In the genomic region with DNA sequence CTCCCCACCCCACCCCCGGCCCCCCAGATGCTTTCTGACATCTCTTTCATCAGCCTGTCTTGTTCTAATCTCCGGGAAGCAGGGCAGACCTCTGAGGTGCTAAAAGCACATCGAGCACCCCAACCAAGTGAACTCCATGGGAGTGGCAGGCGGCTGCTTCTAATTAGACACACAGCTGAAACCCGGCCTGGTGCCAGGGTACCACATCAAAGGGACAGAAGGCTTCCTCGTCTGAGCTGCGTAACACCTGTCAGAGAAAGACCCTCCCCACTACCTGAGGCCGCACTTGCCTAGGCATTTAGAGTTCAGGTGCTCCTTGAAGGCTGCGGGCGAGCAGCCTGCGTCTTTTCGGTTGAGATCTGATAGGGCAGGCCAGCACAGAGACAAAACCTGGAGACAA, we compare ENCODE assay signal across 23 mouse cellular contexts. TPM values are rescaled to one million over a fixed set of nuclear protein-coding genes. Genes with fewer than 3 reads are reported as not detected.
DNase-seq lines count a peak whose midpoint lies in the region; ATAC-seq and TF ChIP-seq lines count a peak whose summit lies in the region.
"Had no signal": no experiment of that assay in that cellular context is flagged by ENCODE, and none has a peak within 500 bp of the region (broad histone marks: within the 10 kb centered on the region; RNA-seq: fewer than 3 reads in every experiment).

No protein-coding gene starts in this region.

- peaks cover 61% of the 10 kb centered on the region for H3K4me1 ChIP-seq in heart, embryonic 16.5 days (ENCODE audit: control insufficient read depth, insufficient read depth, low read length)
- H3K4me1 ChIP-seq in stomach, embryonic 16.5 days (ENCODE audit: control insufficient read depth, insufficient read depth, low read length): peaks cover 26% of the 10 kb centered on the region
- no peaks in the 10 kb centered on the region for H3K4me1 ChIP-seq in midbrain, postnatal 0 days (ENCODE audit: insufficient read depth, low read length)

- H3K36me3 ChIP-seq in heart, embryonic 16.5 days (ENCODE audit: control insufficient read depth, insufficient read depth): no peaks in the 10 kb centered on the region
- H3K36me3 ChIP-seq in stomach, embryonic 16.5 days (ENCODE audit: control insufficient read depth, insufficient read depth, low read length): no peaks in the 10 kb centered on the region
- no peaks in the 10 kb centered on the region for H3K36me3 ChIP-seq in midbrain, postnatal 0 days (ENCODE audit: insufficient read depth, low read length)
- H3K36me3 ChIP-seq: embryonic facial prominence, embryonic 15.5 days; limb, embryonic 15.5 days; neural tube, embryonic 15.5 days had no signal

- peak; percentile 10 for DNase-seq in CD4-positive, CD25-positive, alpha-beta regulatory T cell, adult 2 months (ENCODE audit: low read depth, low spot score)
- no peak for DNase-seq in heart, postnatal 10 days
- peak; percentile 33 to 60 for DNase-seq in thymus, postnatal 36 days
- no peak for DNase-seq in adrenal gland, postnatal 25 days
- no peak for DNase-seq in midbrain, postnatal 0 days (ENCODE audit: low spot score)
- DNase-seq: adrenal gland, postnatal 36 days; cerebellum, adult 9-10 months; heart, postnatal 14 days; lung, adult 18-20 months; right cerebral cortex, postnatal 4 days had no signal

- no peak overlapping the region for H3K4me2 ChIP-seq in heart, embryonic 16.5 days (ENCODE audit: low read depth, low read length)
- H3K4me2 ChIP-seq in stomach, embryonic 16.5 days (ENCODE audit: low read depth, low read length): no peak overlapping the region
- H3K4me2 ChIP-seq in midbrain, postnatal 0 days (ENCODE audit: low read depth, low read length, poor library complexity, severe bottlenecking): no peak overlapping the region
- H3K4me2 ChIP-seq: embryonic facial prominence, embryonic 15.5 days; limb, embryonic 15.5 days; midbrain, embryonic 11.5 days; neural tube, embryonic 15.5 days had no signal

- no peak for TF ChIP-seq CTCF in midbrain, postnatal 0 days (IDR thresholded peaks at IDR 0.05)

- WGBS in heart, embryonic 16.5 days: 58% methylated on average over 12 of the region's 12 CpGs
- WGBS in stomach, embryonic 16.5 days: 65% methylated on average over 12 of the region's 12 CpGs
- 69% methylated on average over 12 of the region's 12 CpGs for WGBS in midbrain, postnatal 0 days

- H3K9ac ChIP-seq in heart, embryonic 16.5 days (ENCODE audit: low read length): peak overlapping the region; percentile 0; the same call in 1 of the 2 replicates
- H3K9ac ChIP-seq in stomach, embryonic 16.5 days (ENCODE audit: low read length): no peak overlapping the region
- no peak overlapping the region for H3K9ac ChIP-seq in midbrain, postnatal 0 days (replicated peaks; ENCODE audit: low read length, poor library complexity, severe bottlenecking)
- H3K9ac ChIP-seq: embryonic facial prominence, embryonic 15.5 days; limb, embryonic 15.5 days; neural tube, embryonic 15.5 days had no signal

- peak overlapping the region; percentile 7; the same call in 1 of the 2 replicates for H3K27ac ChIP-seq in heart, embryonic 16.5 days (ENCODE audit: low read length)
- H3K27ac ChIP-seq in stomach, embryonic 16.5 days (ENCODE audit: low read length): peak overlapping the region; percentile 21; the same call in 1 of the 2 replicates
- H3K27ac ChIP-seq in midbrain, postnatal 0 days (ENCODE audit: low read depth, low read length): no peak overlapping the region
- H3K27ac ChIP-seq: embryonic facial prominence, embryonic 15.5 days; kidney, postnatal 0 days; left cerebral cortex, adult 2 months; limb, embryonic 15.5 days; macrophage; neural tube, embryonic 15.5 days had no signal

- H3K27me3 ChIP-seq in heart, embryonic 16.5 days (ENCODE audit: control insufficient read depth, insufficient read depth, low read length): no peaks in the 10 kb centered on the region
- H3K27me3 ChIP-seq in stomach, embryonic 16.5 days (ENCODE audit: control insufficient read depth, insufficient read depth, low read length): no peaks in the 10 kb centered on the region
- H3K27me3 ChIP-seq in midbrain, postnatal 0 days (ENCODE audit: insufficient read depth, low read length): no peaks in the 10 kb centered on the region
- H3K27me3 ChIP-seq: embryonic facial prominence, embryonic 15.5 days; limb, embryonic 15.5 days; neural tube, embryonic 15.5 days had no signal

- no peak for ATAC-seq in CD4-positive, CD25-positive, alpha-beta regulatory T cell, adult 4 months
- no peak for ATAC-seq in heart, embryonic 16.5 days (replicated peaks; ENCODE audit: extremely low read depth, insufficient read depth, low FRiP score)
- ATAC-seq in stomach, embryonic 16.5 days (ENCODE audit: insufficient read depth, low FRiP score): no peak
- no peak for ATAC-seq in midbrain, postnatal 0 days (ENCODE audit: low FRiP score)
- ATAC-seq: hindbrain, embryonic 16.5 days; intestine, postnatal 0 days had no signal

- no peak overlapping the region for H3K4me3 ChIP-seq in heart, embryonic 16.5 days (ENCODE audit: low read length)
- H3K4me3 ChIP-seq in stomach, embryonic 16.5 days (replicated peaks; ENCODE audit: low read length): no peak overlapping the region
- no peak overlapping the region for H3K4me3 ChIP-seq in midbrain, postnatal 0 days (ENCODE audit: low read depth, low read length)
- H3K4me3 ChIP-seq: embryonic facial prominence, embryonic 15.5 days; forebrain, embryonic 10.5 days; left cerebral cortex, adult 2 months; limb, embryonic 15.5 days; neural tube, embryonic 15.5 days had no signal

- no peaks in the 10 kb centered on the region for H3K9me3 ChIP-seq in heart, embryonic 16.5 days (replicated peaks; ENCODE audit: control insufficient read depth, low read length)
- no peaks in the 10 kb centered on the region for H3K9me3 ChIP-seq in stomach, embryonic 16.5 days (replicated peaks; ENCODE audit: control insufficient read depth, low read length)
- H3K9me3 ChIP-seq in midbrain, postnatal 0 days (ENCODE audit: low read length): no peaks in the 10 kb centered on the region
- H3K9me3 ChIP-seq: embryonic facial prominence, embryonic 15.5 days; forebrain, embryonic 10.5 days; limb, embryonic 15.5 days; neural tube, embryonic 15.5 days had no signal

- intact Hi-C loops in heart, postnatal 10 days (cut with DNase I): loop anchor here (5.0 kb wide), 1 partner anchor 42 kb away; no protein-coding TSS in a partner anchor

RNA-seq across cellular contexts. Expression of gene Slc25a51, which starts 56.0 kb away (rescaled TPM):
- polyA plus RNA-seq in CD4-positive, CD25-positive, alpha-beta regulatory T cell, adult 4 months (2017; shearing (Covaris generic)): 10 to 100 TPM; 41.0 to 66.6 TPM
- 71.5 and 75.9 TPM in 2 replicates for polyA plus RNA-seq in heart, embryonic 16.5 days (2015; fragmentation: Nextera tagmentation; extraction: Ambion mirVana)
- total RNA-seq in heart, postnatal 10 days (2021): 100 to 1,000 TPM; 132 to 179 TPM
- 62.0 and 65.5 TPM in 2 replicates for polyA plus RNA-seq in stomach, embryonic 16.5 days (2015; fragmentation: Nextera tagmentation; extraction: Ambion mirVana)
- 376 and 405 TPM in 2 replicates for total RNA-seq in adrenal gland, postnatal 25 days (2021)
- total RNA-seq in midbrain, postnatal 0 days (2014; rRNA removed): 128 and 132 TPM in 2 replicates
- polyA plus RNA-seq in midbrain, postnatal 0 days (2015; fragmentation: Nextera tagmentation; extraction: Ambion mirVana): 62.8 and 69.7 TPM in 2 replicates

Comparison
In these comparisons a context has a peak if more than half of its experiments do, and no peak if none do; other contexts are left out.
1. DNase-seq: peak in CD4-positive, CD25-positive, alpha-beta regulatory T cell, adult 2 months (single experiment) and thymus, postnatal 36 days (2 of 2); none in heart, postnatal 10 days (0 of 2), adrenal gland, postnatal 25 days (single experiment) and midbrain, postnatal 0 days (single experiment).